Mouse (Mus musculus): ENCODE results near the gene P2ry14.

DNA sequence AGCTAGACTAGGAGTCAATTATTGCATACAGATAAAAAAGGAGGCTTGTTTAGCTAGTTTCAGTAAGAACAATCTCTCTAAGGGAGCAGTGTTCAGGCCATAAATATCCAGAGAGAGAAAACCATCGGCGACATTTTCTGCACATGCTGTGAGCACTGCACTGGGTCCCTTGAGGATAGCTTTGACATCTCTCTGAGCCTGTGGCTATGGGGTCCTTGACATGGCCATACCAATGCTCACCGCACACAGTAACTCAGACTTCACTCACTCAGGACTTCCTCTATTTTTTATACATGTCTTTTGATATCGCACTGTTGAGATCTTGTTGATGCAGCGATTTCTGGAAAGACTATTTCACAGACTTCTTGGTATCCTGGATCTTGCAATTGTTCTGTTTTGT, 3.6 kb upstream of the P2ry14 start:
- TF ChIP-seq POLR2A (IDR thresholded peaks at IDR 0.05; ENCODE audit: extremely low read depth, insufficient read depth, low read length) (no peak), CTCF (IDR thresholded peaks at IDR 0.05; ENCODE audit: low read depth, low read length) (no peak)

Data from liver, adult 2 months (tissue).